Mouse (Mus musculus) spleen, adult 2 months (tissue): ENCODE measurements around the gene Pdf. TPM values are rescaled to one million over a fixed set of nuclear protein-coding genes. Genes with fewer than 3 reads are reported as not detected.

Experiments
- DNase-seq, 2 experiments: peaks; one replicate each; pipeline versions ENCODE4 v3.0.0 to v3.0.0-alpha.2; 2012 to 2021; ENCODE audit warnings: low spot score in 2 of 2, low read depth in 1 of 2
- H3K27ac ChIP-seq: fragments of 200-500 bp; 2 replicates; pipeline ENCODE4 v1.5.1; 2012; ENCODE audit warnings: low read length, inconsistent platforms; ENCODE audit not compliant: insufficient read depth
- H3K27me3 ChIP-seq: fragments of 200-500 bp; 2 replicates; pipeline ENCODE4 v1.6.1; 2012; ENCODE audit warnings: mild to moderate bottlenecking, moderate library complexity, low read length, inconsistent platforms; ENCODE audit not compliant: control insufficient read depth, insufficient read depth
- H3K36me3 ChIP-seq: fragments of 200-500 bp; 2 replicates; pipeline ENCODE4 v1.6.1; 2012; ENCODE audit warnings: mild to moderate bottlenecking, low read length, inconsistent platforms; ENCODE audit not compliant: control insufficient read depth, insufficient read depth
- H3K4me1 ChIP-seq: fragments of 200-500 bp; 2 replicates; pipeline ENCODE4 v1.6.1; 2011; ENCODE audit warnings: inconsistent platforms; ENCODE audit not compliant: control insufficient read depth, insufficient read depth, insufficient read length
- H3K4me3 ChIP-seq: fragments of 200-500 bp; 2 replicates; pipeline ENCODE4 v1.5.1; 2011; ENCODE audit warnings: mild to moderate bottlenecking, inconsistent platforms; ENCODE audit not compliant: insufficient read depth, insufficient read length; ENCODE audit errors: extremely low read depth
- CTCF ChIP-seq: fragments of 200-500 bp; IDR thresholded peaks from 2 replicates; pipeline ENCODE4 v1.5.1; 2011; ENCODE audit warnings: mild to moderate bottlenecking, inconsistent platforms; ENCODE audit not compliant: insufficient read depth, insufficient read length, insufficient replicate concordance; ENCODE audit errors: extremely low read depth
- POLR2A ChIP-seq: fragments of 200-500 bp; IDR thresholded peaks from 2 replicates; pipeline ENCODE4 v1.6.1; 2011; ENCODE audit warnings: low read depth, low read length, inconsistent platforms
- WGBS: fragments of 180-500 bp; shearing (Covaris S2); methylation state at CpG from one replicate; pipeline ENCODE4 v1.1.7; 2018; 5-methylcytosine and 5-hydroxymethylcytosine counted together
- polyA plus RNA-seq: library from polyadenylated mRNA; depleted of rRNA; stranded (reverse); fragments of >200 nt; gene quantifications from 2 replicates; pipeline ENCODE4 v1.2.3, GENCODE M21; 2012

Gene Pdf
- polyA plus RNA-seq, 1 experiment, result 18.0 TPM

DNA sequence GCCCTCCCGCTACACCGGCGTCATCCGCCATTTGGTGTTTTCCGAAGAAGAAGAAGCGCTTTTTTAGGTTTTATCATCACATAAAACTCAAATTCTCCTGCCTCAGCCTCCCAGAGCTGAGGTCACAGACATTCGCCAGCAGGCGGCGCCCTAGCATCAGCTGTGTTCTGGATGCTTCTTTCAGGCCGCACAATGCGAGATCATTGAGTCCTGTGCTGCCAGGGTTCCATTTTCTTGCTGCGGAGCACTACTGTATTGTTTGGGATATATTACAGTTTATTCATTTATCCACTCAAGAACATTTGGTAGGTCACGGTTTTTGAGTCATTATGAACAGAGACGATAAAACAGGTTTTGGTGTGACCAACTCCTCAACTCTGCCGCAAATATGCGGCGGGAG is 36.9 kb upstream of the Pdf start:
- Histone ChIP-seq H3K4me1 (no peaks in the 10 kb centered on the region), H3K27ac (no peak overlapping the region), H3K27me3 (no peaks in the 10 kb centered on the region), H3K4me3 (no peak overlapping the region), H3K36me3 (peaks cover 13% of the 10 kb centered on the region)
- DNase-seq, result no peak
- 98% methylated on average over 17 of the region's 17 CpGs for WGBS
- TF ChIP-seq POLR2A (no peak), CTCF (peak; percentile 35; the same call in 1 of the 2 replicates)

DNA sequence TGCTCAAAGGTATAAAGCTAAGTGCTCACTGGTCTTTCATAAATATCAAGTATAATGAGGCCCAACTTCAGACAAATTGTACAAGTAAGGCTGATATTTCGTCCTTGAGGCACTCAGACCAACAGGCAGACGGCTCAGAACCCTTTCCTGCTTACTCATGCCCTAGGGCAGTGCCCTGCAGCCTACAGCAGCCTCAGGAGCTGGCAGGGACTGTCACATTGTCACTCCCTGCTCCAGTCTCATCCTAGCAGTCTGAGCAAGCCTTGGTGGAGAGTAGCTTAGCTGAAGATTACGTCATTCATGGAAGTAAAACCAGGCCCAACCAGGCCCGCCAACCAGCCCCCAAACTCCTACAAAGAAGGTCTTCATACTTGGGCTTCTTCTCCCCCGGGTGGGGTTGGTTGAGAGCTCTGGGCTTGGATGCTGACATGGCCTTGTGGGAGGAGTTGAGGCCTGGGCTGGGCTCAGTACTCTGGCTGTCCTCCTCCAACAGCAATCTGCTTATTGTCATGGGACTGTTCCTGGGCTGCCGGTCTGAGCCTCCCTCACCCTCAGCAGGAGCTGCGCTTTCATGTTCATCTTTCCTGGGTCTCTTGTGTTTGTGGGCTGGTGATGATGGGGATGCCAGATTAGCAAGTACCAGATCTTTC is 27.9 kb upstream of the Pdf start:
- Histone ChIP-seq H3K36me3 (peaks cover 24% of the 10 kb centered on the region), H3K4me3 (no peak overlapping the region), H3K27me3 (no peaks in the 10 kb centered on the region), H3K27ac (no peak overlapping the region), H3K4me1 (no peaks in the 10 kb centered on the region)
- 89% methylated on average over 7 of the region's 7 CpGs for WGBS
- no peak for DNase-seq
- TF ChIP-seq POLR2A (no peak), CTCF (no peak)

GRCm38 (mm10) chr8:107074128-107074527 is 25.7 kb upstream of the Pdf start:
- H3K4me3 ChIP-seq, result no peak overlapping the region
- H3K27ac ChIP-seq, result no peak overlapping the region
- TF ChIP-seq CTCF, result no peak
- no peak for TF ChIP-seq POLR2A
- DNase-seq, result no peak
- no peaks in the 10 kb centered on the region for H3K27me3 ChIP-seq
- peaks cover 24% of the 10 kb centered on the region for H3K36me3 ChIP-seq
- H3K4me1 ChIP-seq, result no peaks in the 10 kb centered on the region
- 77% methylated on average over 1 of the region's 1 CpGs for WGBS

DNA sequence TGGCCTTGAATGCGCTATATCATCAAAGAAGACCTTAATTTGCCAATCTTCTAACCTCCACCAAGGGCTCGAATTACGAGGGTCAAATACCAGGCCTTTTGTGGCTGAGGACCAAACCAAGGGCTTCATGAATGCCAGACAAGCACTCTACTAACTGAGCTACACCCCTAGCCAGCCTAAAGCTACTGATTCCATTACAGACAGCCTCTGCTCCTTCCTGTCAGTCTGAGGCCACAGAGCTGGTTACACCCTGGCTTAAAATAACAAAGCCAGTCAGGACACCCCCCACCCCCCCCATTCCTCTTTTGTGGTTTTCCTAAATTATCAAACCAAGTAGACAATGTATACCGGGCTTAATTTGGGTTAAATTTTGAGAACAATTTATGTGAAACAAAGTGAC is 25.3 kb upstream of the Pdf start:
- 69% methylated on average over 4 of the region's 4 CpGs for WGBS
- Histone ChIP-seq H3K27ac (no peak overlapping the region), H3K27me3 (no peaks in the 10 kb centered on the region), H3K36me3 (peaks cover 24% of the 10 kb centered on the region), H3K4me1 (no peaks in the 10 kb centered on the region), H3K4me3 (no peak overlapping the region)
- no peak for DNase-seq
- TF ChIP-seq POLR2A (no peak), CTCF (no peak)

DNA sequence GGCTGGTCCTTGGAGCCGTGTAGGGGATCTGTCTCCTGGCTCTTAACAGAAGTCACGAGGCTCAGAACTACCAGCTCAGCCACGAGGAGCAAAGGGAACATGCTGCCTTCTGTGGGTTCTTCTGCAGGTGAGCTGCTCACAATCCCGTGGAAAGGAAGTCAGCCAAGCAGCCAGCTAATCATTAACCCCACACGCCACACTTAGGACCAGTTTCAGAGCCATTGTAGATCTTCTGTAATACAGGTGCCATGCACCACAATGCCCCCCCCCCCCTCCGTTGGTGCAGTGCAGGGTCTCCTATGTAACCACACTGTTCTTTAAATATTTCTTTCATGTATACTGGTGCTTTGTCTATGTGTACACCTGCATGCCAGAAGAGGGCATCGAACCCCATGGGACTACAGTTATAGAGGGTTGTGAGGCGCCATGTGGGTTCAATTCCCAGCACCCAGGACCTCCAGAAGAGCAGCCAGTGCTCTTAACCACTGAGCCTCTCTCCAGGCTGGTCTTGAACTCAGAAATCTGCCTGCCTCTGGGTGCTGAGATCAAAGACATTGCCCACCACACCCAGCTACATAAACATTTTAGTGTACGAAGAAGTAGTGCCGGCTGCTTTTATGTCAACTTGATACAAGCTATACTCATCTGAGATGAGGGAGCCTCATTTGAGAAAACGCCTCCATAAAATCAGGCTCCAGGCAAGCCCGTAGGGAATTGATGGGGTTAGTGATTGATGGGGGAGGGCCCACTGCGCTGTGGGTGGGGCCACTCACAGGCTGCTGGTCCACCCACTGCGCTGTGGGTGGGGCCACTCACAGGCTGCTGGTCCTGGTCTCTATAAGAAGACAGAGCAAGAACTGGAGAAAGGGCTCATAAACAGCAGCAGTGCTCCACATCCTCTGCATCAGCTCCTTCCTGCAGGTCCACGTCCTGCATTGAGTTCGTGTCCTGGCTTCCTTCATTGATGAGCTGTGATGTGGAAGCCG is 17.4 kb upstream of the Pdf start, which contains the start of gene Tmed6:
TSS of gene Tmed6 (minus strand) at position 134 of the 986 bp plus-strand sequence.
- no peak for TF ChIP-seq POLR2A
- TF ChIP-seq CTCF, result no peak
- Histone ChIP-seq H3K27me3 (no peaks in the 10 kb centered on the region), H3K4me3 (no peak within 1 kb of the TSS), H3K4me1 (peaks cover 5% of the 10 kb centered on the region; the same call in 1 of the 2 replicates), H3K27ac (no peak within 1 kb of the TSS), H3K36me3 (peaks cover 9% of the 10 kb centered on the region)
- DNase-seq, result peak in 1 of 2 experiments; percentile 18
- 44% methylated on average over 17 of the region's 17 CpGs for WGBS

- TF ChIP-seq CTCF, result no peak
- TF ChIP-seq POLR2A, result no peak
- no peak for DNase-seq
- peaks cover 5% of the 10 kb centered on the region; the same call in 1 of the 2 replicates for H3K4me1 ChIP-seq
- 88% methylated on average over 1 of the region's 1 CpGs for WGBS
- peaks cover 4% of the 10 kb centered on the region for H3K36me3 ChIP-seq
- no peaks in the 10 kb centered on the region for H3K27me3 ChIP-seq
- no peak overlapping the region for H3K27ac ChIP-seq
- no peak overlapping the region for H3K4me3 ChIP-seq
These were observed 14.2 kb upstream of the Pdf start for GRCm38 (mm10) chr8:107062613-107063012.
